Comparison of ENCODE assay signal across 15 mouse cellular contexts in genomic region chr10:21226210-21226609, GRCm38 (mm10).
"Had no signal": no experiment of that assay in that cellular context is flagged by ENCODE, and none has a peak within 500 bp of the region (broad histone marks: within the 10 kb centered on the region; RNA-seq: fewer than 3 reads in every experiment).

No protein-coding gene starts in this region.

- H3K4me1 ChIP-seq: limb, embryonic 12.5 days; midbrain, embryonic 15.5 days; neural tube, embryonic 13.5 days had no signal

- DNase-seq: kidney, adult 11 months; kidney, adult 9 months; kidney, postnatal 10 days; kidney, postnatal 4 days; lung, adult 2 months; lung, postnatal 4 days; retina, postnatal 1 day had no signal

- H3K36me3 ChIP-seq: limb, embryonic 12.5 days; midbrain, embryonic 15.5 days; neural tube, embryonic 13.5 days had no signal

- H3K4me3 ChIP-seq: layer of hippocampus, adult 2 months; limb, embryonic 12.5 days; midbrain, embryonic 15.5 days; neural tube, embryonic 13.5 days had no signal

- H3K4me2 ChIP-seq: limb, embryonic 12.5 days; midbrain, embryonic 11.5 days; midbrain, embryonic 15.5 days; neural tube, embryonic 13.5 days had no signal

- H3K9me3 ChIP-seq: midbrain, embryonic 15.5 days; neural tube, embryonic 13.5 days had no signal

- ATAC-seq: inflammation-experienced regulatory T-cells, adult 6 months; lung, postnatal 0 days; midbrain, embryonic 15.5 days had no signal

- H3K9ac ChIP-seq: limb, embryonic 12.5 days; midbrain, embryonic 15.5 days; neural tube, embryonic 13.5 days had no signal

- H3K27me3 ChIP-seq: limb, embryonic 12.5 days; midbrain, embryonic 15.5 days; neural tube, embryonic 13.5 days had no signal

- H3K27ac ChIP-seq: layer of hippocampus, adult 2 months; limb, embryonic 12.5 days; midbrain, embryonic 15.5 days; neural tube, embryonic 13.5 days; stomach, postnatal 0 days had no signal
